Comparison of ENCODE assay signal across 1 mouse cellular context in genomic region chr2:127588897-127589296, GRCm38 (mm10).
A peak's percentile ranks its signal among the peaks of the same experiment; 100 is the strongest.
TF ChIP-seq lines count a peak whose summit lies in the region.

No protein-coding gene starts in this region.

TF ChIP-seq in CH12.LX, 34 proteins besides CTCF, POLR2A, EP300 and RAD21:
- TF ChIP-seq SIN3A (IDR thresholded peaks at IDR 0.05; ENCODE audit: low read length) (peak; percentile 11; the same call in 1 of the 2 replicates), ZC3H11A (IDR thresholded peaks at IDR 0.05; ENCODE audit: low read depth, low read length) (no peak), MXI1 (IDR thresholded peaks at IDR 0.05; ENCODE audit: low read depth, low read length) (peak; percentile 45; the same call in 1 of the 2 replicates), IRF4 (IDR thresholded peaks at IDR 0.05; ENCODE audit: low read depth, low read length) (no peak), BHLHE40 (IDR thresholded peaks at IDR 0.05; ENCODE audit: low read depth, low read length) (peak; percentile 76), MYC (IDR thresholded peaks at IDR 0.05; ENCODE audit: low read depth, low read length) (no peak), TCF12 (IDR thresholded peaks at IDR 0.05; ENCODE audit: low read depth, low read length) (peak; percentile 49; the same call in 1 of the 2 replicates), MAX (IDR thresholded peaks at IDR 0.05; ENCODE audit: low read length) (peak; percentile 49; the same call in 1 of the 2 replicates), NELFE (IDR thresholded peaks at IDR 0.05; ENCODE audit: low read depth, low read length) (no peak), NRF1 (IDR thresholded peaks at IDR 0.05; ENCODE audit: low read depth, low read length) (no peak), ELF1 (IDR thresholded peaks at IDR 0.05; ENCODE audit: low read depth, low read length) (peak; percentile 69)
